Mouse (Mus musculus): ENCODE data around the gene Ssbp3.

- TF ChIP-seq ZC3H11A (IDR thresholded peaks at IDR 0.05; ENCODE audit: borderline replicate concordance, low read depth, low read length) (no peak), MAFK (IDR thresholded peaks at IDR 0.05; ENCODE audit: insufficient read depth, low read depth, low read length) (no peak), CHD2 (IDR thresholded peaks at IDR 0.05; ENCODE audit: low read depth, low read length) (no peak)
Observed at GRCm38 (mm10) chr4:107006807-107007206, 96.3 kb downstream of the Ssbp3 start.

Data from ES-E14 (cell line).